Mouse (Mus musculus): Measurements from ENCODE around the gene Wnt4. TPM values are rescaled to one million over a fixed set of nuclear protein-coding genes. Genes with fewer than 3 reads are reported as not detected.

Gene Wnt4
- polyA plus RNA-seq, 1 experiment from 2014 or later: 0.99 TPM

DNA sequence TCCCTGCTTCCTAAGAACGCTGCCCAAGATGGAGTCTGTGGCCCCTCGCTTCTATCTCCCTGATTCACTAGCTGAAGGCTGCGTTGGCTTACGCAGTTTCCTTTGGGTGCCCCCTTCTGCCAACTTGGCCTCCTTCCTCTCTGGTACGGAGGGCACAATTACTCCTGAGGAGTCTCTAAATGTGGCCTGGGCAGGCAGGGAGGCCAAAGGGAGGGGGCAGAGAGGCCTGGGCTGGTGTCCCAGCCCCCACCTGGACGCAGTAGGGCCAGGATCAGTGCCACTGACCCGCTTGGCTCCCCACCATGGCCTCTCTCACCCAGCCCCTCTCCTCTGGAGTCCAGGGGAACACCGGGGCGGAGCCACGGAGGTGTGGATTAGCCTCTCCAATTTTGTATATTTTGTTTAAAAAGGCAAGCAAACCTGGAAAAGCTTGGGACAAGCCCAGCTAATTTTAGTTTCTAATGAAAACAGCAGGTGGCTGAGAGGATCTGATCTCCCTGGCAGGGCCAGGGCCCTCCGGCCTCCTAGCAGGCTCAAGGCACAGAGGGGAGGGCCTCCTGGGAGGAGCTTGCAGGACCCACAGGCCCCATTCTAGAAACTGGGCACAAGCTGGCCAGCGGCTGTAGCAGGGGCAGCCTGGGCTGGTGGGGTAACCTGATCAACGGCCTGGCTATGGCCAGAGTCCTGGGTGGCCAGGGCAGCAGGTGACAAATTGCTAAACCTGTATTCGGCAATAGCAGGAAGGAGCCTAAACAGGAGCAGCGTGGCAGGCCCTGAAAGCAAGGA, 8.8 kb downstream of the Wnt4 start:
- 64% methylated on average over 15 of the region's 15 CpGs for WGBS

DNA sequence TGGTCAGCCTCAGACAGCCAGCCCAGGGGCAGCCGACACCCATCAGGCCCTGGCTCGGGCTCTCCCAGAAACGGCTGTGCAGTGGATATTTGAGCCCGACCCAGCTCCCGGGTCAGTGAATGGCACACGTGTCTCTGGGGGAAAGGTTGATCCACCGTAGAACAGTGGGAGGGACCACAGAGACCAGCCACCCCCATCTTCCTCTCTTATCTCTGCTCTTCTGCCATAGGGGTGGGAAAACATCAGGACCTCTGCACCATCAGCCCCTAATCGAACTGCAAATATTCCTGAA, 9.3 kb downstream of the Wnt4 start:
- 72% methylated on average over 8 of the region's 8 CpGs for WGBS
- Histone ChIP-seq H3K27ac (ENCODE audit: low read length) (no peak overlapping the region), H3K9me3 (ENCODE audit: control insufficient read depth, low read length) (no peaks in the 10 kb centered on the region), H3K27me3 (replicated peaks; ENCODE audit: control insufficient read depth, insufficient read depth, low read length) (no peaks in the 10 kb centered on the region; the same call in 1 of the 2 replicates), H3K9ac (replicated peaks; ENCODE audit: low read depth, low read length) (no peak overlapping the region), H3K36me3 (ENCODE audit: control insufficient read depth, insufficient read depth) (no peaks in the 10 kb centered on the region), H3K4me3 (replicated peaks; ENCODE audit: low read length) (no peak overlapping the region), H3K4me1 (replicated peaks; ENCODE audit: control insufficient read depth, insufficient read depth, low read length) (no peaks in the 10 kb centered on the region; the same call in 1 of the 2 replicates), H3K4me2 (ENCODE audit: low read length) (no peak overlapping the region)
- ATAC-seq: no peak

More for the DNA sequence above, 8.8 kb downstream of the Wnt4 start:
- H3K27ac ChIP-seq (ENCODE audit: low read length): no peak overlapping the region
- H3K36me3 ChIP-seq (ENCODE audit: control insufficient read depth, insufficient read depth): no peaks in the 10 kb centered on the region
- no peaks in the 10 kb centered on the region for H3K9me3 ChIP-seq (ENCODE audit: control insufficient read depth, low read length)
- H3K4me2 ChIP-seq (ENCODE audit: low read length): no peak overlapping the region
- H3K27me3 ChIP-seq (replicated peaks; ENCODE audit: control insufficient read depth, insufficient read depth, low read length): peaks cover 2% of the 10 kb centered on the region; the same call in 1 of the 2 replicates
- no peaks in the 10 kb centered on the region; the same call in 1 of the 2 replicates for H3K4me1 ChIP-seq (replicated peaks; ENCODE audit: control insufficient read depth, insufficient read depth, low read length)
- no peak overlapping the region for H3K4me3 ChIP-seq (replicated peaks; ENCODE audit: low read length)
- H3K9ac ChIP-seq (replicated peaks; ENCODE audit: low read depth, low read length): no peak overlapping the region
- ATAC-seq: no peak

DNA sequence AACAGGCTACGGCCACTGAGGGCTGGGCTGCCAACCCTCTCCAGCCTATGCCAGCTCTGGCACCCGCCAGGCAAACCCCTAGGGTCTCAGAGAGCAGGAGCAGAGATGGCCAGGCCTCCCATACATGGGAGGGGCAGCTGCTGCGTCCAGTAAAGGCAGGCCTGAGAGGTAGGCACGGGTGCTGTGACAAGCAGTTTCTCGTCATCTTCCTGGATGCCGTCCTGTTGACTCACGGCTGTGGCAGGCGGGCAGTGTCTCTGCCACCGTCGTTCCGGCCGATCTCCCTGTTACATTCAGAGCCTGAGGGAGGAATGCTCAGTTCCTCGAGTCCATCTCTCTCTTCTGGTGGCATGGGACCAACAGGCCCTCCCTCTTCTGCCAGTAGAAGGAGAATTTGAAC, 9.9 kb downstream of the Wnt4 start:
- ATAC-seq: no peak
- Histone ChIP-seq H3K4me2 (ENCODE audit: low read length) (no peak overlapping the region), H3K9me3 (ENCODE audit: control insufficient read depth, low read length) (no peaks in the 10 kb centered on the region), H3K36me3 (ENCODE audit: control insufficient read depth, insufficient read depth) (no peaks in the 10 kb centered on the region), H3K9ac (replicated peaks; ENCODE audit: low read depth, low read length) (no peak overlapping the region), H3K27me3 (replicated peaks; ENCODE audit: control insufficient read depth, insufficient read depth, low read length) (no peaks in the 10 kb centered on the region; the same call in 1 of the 2 replicates), H3K4me3 (replicated peaks; ENCODE audit: low read length) (no peak overlapping the region), H3K4me1 (replicated peaks; ENCODE audit: control insufficient read depth, insufficient read depth, low read length) (no peaks in the 10 kb centered on the region; the same call in 1 of the 2 replicates), H3K27ac (ENCODE audit: low read length) (no peak overlapping the region)
- 79% methylated on average over 13 of the region's 13 CpGs for WGBS

DNA sequence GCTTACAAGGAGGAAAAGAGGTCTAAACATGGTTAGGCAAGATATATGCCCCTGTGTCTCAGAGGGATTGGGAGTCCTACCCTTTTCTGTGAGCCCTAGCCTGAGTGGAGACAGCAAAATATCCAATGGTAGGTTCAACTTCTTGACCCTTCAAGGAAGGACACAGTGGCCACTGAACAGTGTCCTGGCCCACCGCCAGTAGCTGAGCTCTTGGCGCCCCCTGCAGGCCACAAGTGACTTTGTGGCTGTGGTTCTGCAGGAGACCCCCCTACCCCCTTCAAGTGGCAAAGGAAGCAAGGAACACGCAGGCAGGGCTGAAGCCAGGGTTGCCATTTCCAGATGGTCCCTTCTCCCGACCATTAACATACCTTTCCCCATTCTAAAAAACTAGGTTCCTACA, 10.5 kb downstream of the Wnt4 start:
- ATAC-seq: no peak

DNA sequence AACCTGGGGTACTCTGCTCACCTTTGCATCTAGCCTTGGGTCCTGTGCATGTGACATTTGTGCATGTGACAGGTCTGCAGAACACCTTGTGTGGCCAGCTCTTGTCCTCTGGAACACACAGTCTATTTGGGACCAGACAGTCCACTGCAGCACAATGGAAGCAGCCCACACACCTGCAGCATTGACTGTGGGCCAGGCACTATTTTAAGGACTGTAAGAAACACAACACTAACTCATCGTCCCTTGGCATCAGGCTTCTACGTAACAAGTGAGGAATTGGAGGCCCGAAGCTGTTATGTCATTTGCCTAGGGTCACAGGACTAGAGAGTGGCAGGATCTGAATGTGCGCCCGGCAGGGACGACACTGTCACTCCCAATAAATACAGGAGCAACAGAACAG, 12.4 kb downstream of the Wnt4 start:
- H3K9ac ChIP-seq (replicated peaks; ENCODE audit: low read depth, low read length): no peak overlapping the region
- H3K27me3 ChIP-seq (replicated peaks; ENCODE audit: control insufficient read depth, insufficient read depth, low read length): no peaks in the 10 kb centered on the region
- no peaks in the 10 kb centered on the region for H3K9me3 ChIP-seq (ENCODE audit: control insufficient read depth, low read length)
- H3K4me2 ChIP-seq (ENCODE audit: low read length): no peak overlapping the region
- no peak for ATAC-seq
- no peak overlapping the region for H3K27ac ChIP-seq (ENCODE audit: low read length)
- 0 out of 2 replicates have a peak, but pooled peaks cover 2% of the 10 kb centered on the region for H3K4me1 ChIP-seq (replicated peaks; ENCODE audit: control insufficient read depth, insufficient read depth, low read length)
- no peak overlapping the region for H3K4me3 ChIP-seq (replicated peaks; ENCODE audit: low read length)
- 84% methylated on average over 6 of the region's 6 CpGs for WGBS
- no peaks in the 10 kb centered on the region for H3K36me3 ChIP-seq (ENCODE audit: control insufficient read depth, insufficient read depth)

More for the DNA sequence above, 10.5 kb downstream of the Wnt4 start:
- no peak overlapping the region for H3K27ac ChIP-seq (ENCODE audit: low read length)
- H3K36me3 ChIP-seq (ENCODE audit: control insufficient read depth, insufficient read depth): no peaks in the 10 kb centered on the region
- no peaks in the 10 kb centered on the region for H3K9me3 ChIP-seq (ENCODE audit: control insufficient read depth, low read length)
- H3K4me1 ChIP-seq (replicated peaks; ENCODE audit: control insufficient read depth, insufficient read depth, low read length): no peaks in the 10 kb centered on the region; the same call in 1 of the 2 replicates
- H3K4me2 ChIP-seq (ENCODE audit: low read length): no peak overlapping the region
- no peaks in the 10 kb centered on the region; the same call in 1 of the 2 replicates for H3K27me3 ChIP-seq (replicated peaks; ENCODE audit: control insufficient read depth, insufficient read depth, low read length)
- 7% methylated on average over 4 of the region's 4 CpGs for WGBS
- H3K9ac ChIP-seq (replicated peaks; ENCODE audit: low read depth, low read length): no peak overlapping the region
- H3K4me3 ChIP-seq (replicated peaks; ENCODE audit: low read length): no peak overlapping the region

DNA sequence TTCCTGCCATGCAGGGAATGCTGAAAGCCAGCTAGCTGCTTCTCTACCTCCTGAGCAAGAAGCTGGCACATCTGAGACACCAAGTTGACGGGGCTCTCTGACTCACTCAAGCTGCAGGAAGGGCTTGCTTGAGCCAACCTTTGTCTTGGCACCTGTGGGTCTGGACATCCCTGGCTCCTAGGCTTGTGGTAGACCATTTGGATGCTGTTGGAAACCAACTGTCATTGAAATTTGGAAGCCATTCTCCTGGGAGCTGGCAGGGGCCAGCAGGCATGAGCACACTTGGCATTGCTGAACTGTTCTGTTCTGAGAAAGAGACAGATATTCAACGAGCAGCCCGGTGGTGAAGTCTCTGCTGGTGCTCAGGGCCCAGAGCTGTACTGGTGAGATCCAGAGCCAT, 13.0 kb downstream of the Wnt4 start:
- H3K9me3 ChIP-seq (ENCODE audit: control insufficient read depth, low read length): no peaks in the 10 kb centered on the region
- H3K27ac ChIP-seq (ENCODE audit: low read length): no peak overlapping the region
- H3K4me3 ChIP-seq (replicated peaks; ENCODE audit: low read length): no peak overlapping the region
- H3K4me1 ChIP-seq (replicated peaks; ENCODE audit: control insufficient read depth, insufficient read depth, low read length): 0 out of 2 replicates have a peak, but pooled peaks cover 2% of the 10 kb centered on the region
- 65% methylated on average over 3 of the region's 3 CpGs for WGBS
- no peak for ATAC-seq
- no peaks in the 10 kb centered on the region for H3K27me3 ChIP-seq (replicated peaks; ENCODE audit: control insufficient read depth, insufficient read depth, low read length)
- no peak overlapping the region for H3K4me2 ChIP-seq (ENCODE audit: low read length)
- no peaks in the 10 kb centered on the region for H3K36me3 ChIP-seq (ENCODE audit: control insufficient read depth, insufficient read depth)
- no peak overlapping the region for H3K9ac ChIP-seq (replicated peaks; ENCODE audit: low read depth, low read length)

DNA sequence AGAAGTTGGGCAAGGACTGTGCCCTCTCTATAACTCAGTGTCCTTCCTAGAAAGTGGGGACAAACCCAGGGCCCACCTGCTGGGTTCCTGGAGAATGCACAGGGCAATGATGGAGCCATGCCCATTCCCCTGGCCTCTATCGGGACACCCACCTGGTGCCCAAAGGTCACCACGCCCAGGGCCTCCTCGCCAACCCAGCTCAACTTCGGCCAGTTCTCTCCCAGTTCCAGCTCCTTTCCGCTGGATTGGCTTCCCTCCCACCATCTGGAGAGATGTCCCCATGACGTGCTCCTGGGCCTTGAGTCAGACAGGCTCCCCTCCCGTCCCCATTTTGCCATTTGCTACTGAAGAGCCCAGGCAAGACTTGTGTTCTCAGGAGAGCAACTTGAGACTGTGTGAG, 15.3 kb downstream of the Wnt4 start:
- no peak overlapping the region for H3K4me3 ChIP-seq (replicated peaks; ENCODE audit: low read length)
- no peak overlapping the region for H3K4me2 ChIP-seq (ENCODE audit: low read length)
- no peaks in the 10 kb centered on the region for H3K27me3 ChIP-seq (replicated peaks; ENCODE audit: control insufficient read depth, insufficient read depth, low read length)
- H3K27ac ChIP-seq (ENCODE audit: low read length): no peak overlapping the region
- H3K9ac ChIP-seq (replicated peaks; ENCODE audit: low read depth, low read length): no peak overlapping the region
- H3K4me1 ChIP-seq (replicated peaks; ENCODE audit: control insufficient read depth, insufficient read depth, low read length): 0 out of 2 replicates have a peak, but pooled peaks cover 2% of the 10 kb centered on the region
- no peaks in the 10 kb centered on the region for H3K36me3 ChIP-seq (ENCODE audit: control insufficient read depth, insufficient read depth)
- no peak for ATAC-seq
- 88% methylated on average over 7 of the region's 7 CpGs for WGBS
- H3K9me3 ChIP-seq (ENCODE audit: control insufficient read depth, low read length): no peaks in the 10 kb centered on the region

DNA sequence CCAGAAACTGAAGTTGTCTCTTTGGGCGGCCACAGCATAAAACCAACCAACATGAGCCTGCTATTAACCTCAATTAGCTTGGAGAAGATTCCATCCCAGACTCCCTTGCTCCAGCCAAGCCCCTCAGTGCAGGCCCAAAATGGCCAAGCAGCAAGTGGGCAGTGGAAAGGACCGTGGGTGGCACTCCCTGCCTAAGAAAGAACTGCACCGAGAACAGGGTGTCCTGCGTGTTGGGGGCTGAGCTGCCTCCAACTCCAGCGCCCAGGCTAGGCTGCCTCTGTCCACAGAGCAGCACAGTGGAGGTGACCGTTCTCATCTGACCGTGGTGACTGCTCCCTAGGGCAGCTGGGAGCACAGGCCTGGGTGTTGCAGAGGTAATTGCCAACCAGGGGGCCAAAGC, 16.7 kb downstream of the Wnt4 start:
- no peak overlapping the region for H3K27ac ChIP-seq (ENCODE audit: low read length)
- H3K9ac ChIP-seq (replicated peaks; ENCODE audit: low read depth, low read length): no peak overlapping the region
- no peaks in the 10 kb centered on the region for H3K9me3 ChIP-seq (ENCODE audit: control insufficient read depth, low read length)
- no peak for ATAC-seq
- 76% methylated on average over 7 of the region's 7 CpGs for WGBS
- 0 out of 2 replicates have a peak, but pooled peaks cover 2% of the 10 kb centered on the region for H3K4me1 ChIP-seq (replicated peaks; ENCODE audit: control insufficient read depth, insufficient read depth, low read length)
- H3K36me3 ChIP-seq (ENCODE audit: control insufficient read depth, insufficient read depth): no peaks in the 10 kb centered on the region
- no peak overlapping the region for H3K4me2 ChIP-seq (ENCODE audit: low read length)
- no peaks in the 10 kb centered on the region for H3K27me3 ChIP-seq (replicated peaks; ENCODE audit: control insufficient read depth, insufficient read depth, low read length)
- no peak overlapping the region for H3K4me3 ChIP-seq (replicated peaks; ENCODE audit: low read length)

DNA sequence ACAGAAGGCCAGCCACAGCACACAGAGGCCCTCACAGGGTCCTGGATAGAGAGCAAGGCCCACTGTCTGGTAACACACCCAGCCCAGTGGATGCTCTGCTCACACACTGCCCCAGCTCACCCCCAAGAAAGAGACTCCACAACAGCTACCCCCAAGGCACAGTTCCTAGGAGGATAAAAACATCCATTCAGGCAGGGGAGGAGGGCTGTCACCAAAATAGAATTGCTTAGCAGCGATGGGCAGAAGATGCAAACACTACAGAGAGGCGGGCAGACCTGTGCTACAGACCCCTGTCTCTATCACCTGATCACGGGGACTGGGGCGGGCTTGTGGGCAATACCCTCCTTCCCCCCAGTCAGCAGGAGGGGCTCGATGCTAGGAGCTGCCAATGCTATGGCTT, 17.2 kb downstream of the Wnt4 start:
- Histone ChIP-seq H3K27ac (ENCODE audit: low read length) (no peak overlapping the region), H3K36me3 (ENCODE audit: control insufficient read depth, insufficient read depth) (no peaks in the 10 kb centered on the region), H3K4me2 (ENCODE audit: low read length) (no peak overlapping the region), H3K4me3 (replicated peaks; ENCODE audit: low read length) (no peak overlapping the region), H3K9me3 (ENCODE audit: control insufficient read depth, low read length) (no peaks in the 10 kb centered on the region), H3K27me3 (replicated peaks; ENCODE audit: control insufficient read depth, insufficient read depth, low read length) (no peaks in the 10 kb centered on the region), H3K9ac (replicated peaks; ENCODE audit: low read depth, low read length) (no peak overlapping the region), H3K4me1 (replicated peaks; ENCODE audit: control insufficient read depth, insufficient read depth, low read length) (0 out of 2 replicates have a peak, but pooled peaks cover 2% of the 10 kb centered on the region)
- WGBS: 77% methylated on average over 5 of the region's 5 CpGs
- ATAC-seq: no peak

Data from forebrain, embryonic 16.5 days (tissue).